Mouse (Mus musculus): ENCODE data around the gene Omt2b. TPM values are rescaled to one million over a fixed set of nuclear protein-coding genes. Genes with fewer than 3 reads are reported as not detected.
"Not testable (repeated sequence)": the region's sequence is repeated elsewhere in the genome, so short reads cannot be mapped to it uniquely, and the experiment has no call there.

Omt2b gene
- total RNA-seq, 4 experiments from 2014 or later, result not detected

- DNase-seq (ENCODE audit: low spot score in 2 of 2), result no peak
Measured at GRCm38 (mm10) chr9:78351504-78352220, 24.3 kb downstream of the Omt2b start.

GRCm38 (mm10) chr9:78354665-78355578 is 27.5 kb downstream of the Omt2b start:
- DNase-seq (ENCODE audit: low spot score in 2 of 2), result no peak

- no peak for DNase-seq (ENCODE audit: low spot score in 2 of 2)
Measured at GRCm38 (mm10) chr9:78355611-78356010, 28.2 kb downstream of the Omt2b start, which contains the start of gene Gsta2. TSS of gene Gsta2 (minus strand) at chr9:78355788.

- peak in 1 of 2 experiments; percentile 6 for DNase-seq (ENCODE audit: low spot score in 2 of 2)
Measured at GRCm38 (mm10) chr9:78358053-78358452, 30.7 kb downstream of the Omt2b start.

- DNase-seq (ENCODE audit: low spot score in 2 of 2), result no peak
Measured at GRCm38 (mm10) chr9:78359750-78360483, 32.5 kb downstream of the Omt2b start.

- no peak for DNase-seq (ENCODE audit: low spot score in 2 of 2)
Measured at GRCm38 (mm10) chr9:78360484-78360872, 33.1 kb downstream of the Omt2b start.

- no peak for DNase-seq (ENCODE audit: low spot score in 2 of 2)
Measured at GRCm38 (mm10) chr9:78363374-78363773, 36.0 kb downstream of the Omt2b start.

GRCm38 (mm10) chr9:78364701-78365100 is 37.3 kb downstream of the Omt2b start:
- DNase-seq (ENCODE audit: low spot score in 2 of 2), result no peak

GRCm38 (mm10) chr9:78365850-78366544 is 38.6 kb downstream of the Omt2b start:
- DNase-seq (ENCODE audit: low spot score in 2 of 2), result no peak

GRCm38 (mm10) chr9:78367959-78368358 is 40.6 kb downstream of the Omt2b start, which contains the start of gene Dppa5a:
TSS of gene Dppa5a (minus strand) at chr9:78368177.
- DNase-seq (ENCODE audit: low spot score in 2 of 2), result not testable (repeated sequence)

- no peak for DNase-seq (ENCODE audit: low spot score in 2 of 2)
Measured at GRCm38 (mm10) chr9:78368671-78369293, 41.4 kb downstream of the Omt2b start.

GRCm38 (mm10) chr9:78369349-78369748 is 42.0 kb downstream of the Omt2b start:
- no peak for DNase-seq (ENCODE audit: low spot score in 2 of 2)

GRCm38 (mm10) chr9:78369786-78370185 is 42.4 kb downstream of the Omt2b start:
- no peak for DNase-seq (ENCODE audit: low spot score in 2 of 2)

GRCm38 (mm10) chr9:78371441-78371840 is 44.1 kb downstream of the Omt2b start:
- DNase-seq (ENCODE audit: low spot score in 2 of 2), result no peak

- DNase-seq (ENCODE audit: low spot score in 2 of 2), result no peak
Measured at GRCm38 (mm10) chr9:78372827-78373504, 45.6 kb downstream of the Omt2b start.

- DNase-seq (ENCODE audit: low spot score in 2 of 2), result no peak
Measured at GRCm38 (mm10) chr9:78374397-78374796, 47.0 kb downstream of the Omt2b start.

GRCm38 (mm10) chr9:78374885-78375389 is 47.5 kb downstream of the Omt2b start:
- no peak for DNase-seq (ENCODE audit: low spot score in 2 of 2)

GRCm38 (mm10) chr9:78375486-78375885 is 48.1 kb downstream of the Omt2b start:
- DNase-seq (ENCODE audit: low spot score in 2 of 2), result no peak

GRCm38 (mm10) chr9:78377546-78377945 is 50.2 kb downstream of the Omt2b start:
- no peak for DNase-seq (ENCODE audit: low spot score in 2 of 2)
